Mouse (Mus musculus) E14TG2a.4 (cell line): Measurements from ENCODE around the gene Mthfr.

Experiments used
- CTCF ChIP-seq: conservative IDR thresholded peaks from 2 replicates; pipeline ENCODE4 v1.5.1; 2014; ENCODE audit warnings: low read length
- NANOG ChIP-seq: IDR thresholded peaks from 2 replicates; pipeline ENCODE4 v1.6.1; 2014; ENCODE audit warnings: borderline replicate concordance, low read length, mixed read lengths
- POU5F1 ChIP-seq: IDR thresholded peaks from 2 replicates; pipeline ENCODE4 v1.6.1; 2014; ENCODE audit warnings: low read length, borderline replicate concordance

DNA sequence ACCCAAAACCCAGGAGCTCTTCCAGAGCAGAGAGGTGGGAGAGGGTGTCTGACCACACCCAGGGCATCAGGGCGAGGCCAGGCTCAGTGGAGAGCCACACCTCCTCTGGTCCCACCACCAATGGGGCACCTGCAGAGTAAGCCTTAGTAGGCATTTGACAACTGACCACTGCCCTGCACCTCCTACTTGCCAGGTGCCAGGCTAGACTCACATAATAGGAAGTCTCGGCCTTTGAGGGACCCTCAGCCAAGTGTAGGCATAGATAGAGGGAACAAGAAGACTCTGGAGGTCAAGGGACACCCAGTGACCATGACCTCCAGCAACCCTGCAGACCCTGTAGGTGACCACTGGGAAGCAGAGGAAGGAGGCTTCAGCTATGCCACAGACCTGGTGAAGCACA, 5.2 kb downstream of the Mthfr start:
- TF ChIP-seq CTCF (no peak), POU5F1 (no peak), NANOG (no peak)
